In the genomic region with DNA sequence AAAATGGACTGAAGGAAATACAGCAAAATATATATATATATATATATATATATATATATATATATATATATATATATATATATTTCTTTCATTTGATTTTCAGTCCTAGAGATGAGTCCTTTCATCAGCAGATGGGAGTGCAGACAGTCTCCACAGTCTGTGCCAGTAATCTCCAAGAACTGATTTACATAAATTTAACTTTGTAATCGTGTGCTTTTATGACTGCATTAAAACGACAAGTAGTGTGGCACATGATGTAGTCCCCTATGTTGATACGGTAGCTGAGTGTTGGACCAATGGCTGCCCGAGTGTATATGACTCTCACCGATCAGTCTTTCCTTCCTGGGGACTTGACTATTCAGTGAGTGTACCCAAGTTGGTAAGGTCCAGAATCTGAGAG, we compare ENCODE assay signal across 24 mouse cellular contexts.
DNase-seq lines count a peak whose midpoint lies in the region; ATAC-seq lines count a peak whose summit lies in the region.
"Had no signal": no experiment of that assay in that cellular context is flagged by ENCODE, and none has a peak within 500 bp of the region (broad histone marks: within the 10 kb centered on the region; RNA-seq: fewer than 3 reads in every experiment).

No protein-coding gene starts in this region.

- no peaks in the 10 kb centered on the region for H3K27me3 ChIP-seq in forebrain, embryonic 13.5 days
- H3K27me3 ChIP-seq in forebrain, embryonic 11.5 days (ENCODE audit: control insufficient read depth, insufficient read depth, low read length) = no peaks in the 10 kb centered on the region
- H3K27me3 ChIP-seq in heart, embryonic 12.5 days (replicated peaks) = no peaks in the 10 kb centered on the region
- H3K27me3 ChIP-seq in midbrain, embryonic 14.5 days (ENCODE audit: control insufficient read depth, insufficient read depth, low read length) = no peaks in the 10 kb centered on the region
- no peaks in the 10 kb centered on the region for H3K27me3 ChIP-seq in midbrain, embryonic 15.5 days (replicated peaks)
- H3K27me3 ChIP-seq: heart, embryonic 13.5 days had no signal

- H3K4me3 ChIP-seq in forebrain, embryonic 13.5 days = no peak overlapping the region
- H3K4me3 ChIP-seq in forebrain, embryonic 11.5 days (ENCODE audit: low read depth, low read length) = no peak overlapping the region
- H3K4me3 ChIP-seq in heart, embryonic 12.5 days = no peak overlapping the region
- H3K4me3 ChIP-seq in midbrain, embryonic 14.5 days (replicated peaks; ENCODE audit: low read depth, low read length) = no peak overlapping the region
- no peak overlapping the region for H3K4me3 ChIP-seq in midbrain, embryonic 15.5 days
- H3K4me3 ChIP-seq: embryonic facial prominence, embryonic 10.5 days; erythroblast, embryonic 14.5 days; heart, adult 2 months; heart, embryonic 13.5 days; hindbrain, embryonic 12.5 days had no signal

- WGBS in forebrain, embryonic 13.5 days = 79% methylated on average over 5 of the region's 5 CpGs
- WGBS in forebrain, embryonic 11.5 days = 91% methylated on average over 5 of the region's 5 CpGs
- WGBS in heart, embryonic 12.5 days = 89% methylated on average over 5 of the region's 5 CpGs
- 50% methylated on average over 5 of the region's 5 CpGs for WGBS in midbrain, embryonic 14.5 days
- WGBS in midbrain, embryonic 15.5 days = 51% methylated on average over 5 of the region's 5 CpGs

- ATAC-seq in forebrain, embryonic 13.5 days = peak; percentile 63; the same call in 1 of the 2 replicates
- no peak for ATAC-seq in forebrain, embryonic 11.5 days (replicated peaks; ENCODE audit: low FRiP score)
- ATAC-seq in heart, embryonic 12.5 days (ENCODE audit: insufficient number of reproducible peaks, low FRiP score) = no peak
- ATAC-seq in midbrain, embryonic 14.5 days (ENCODE audit: low FRiP score, low TSS enrichment) = no peak
- no peak for ATAC-seq in midbrain, embryonic 15.5 days (replicated peaks)
- ATAC-seq in cerebellum, adult (ENCODE audit: insufficient number of reproducible peaks, low FRiP score, low TSS enrichment) = no peak
- ATAC-seq: CD4-positive, CD25-positive, alpha-beta regulatory T cell, adult 4 months; hindbrain, embryonic 16.5 days; inflammation-experienced regulatory T-cells, adult 6 months; intestine, postnatal 0 days had no signal

- H3K36me3 ChIP-seq in forebrain, embryonic 13.5 days (ENCODE audit: poor library complexity, severe bottlenecking) = no peaks in the 10 kb centered on the region
- H3K36me3 ChIP-seq in forebrain, embryonic 11.5 days (ENCODE audit: control insufficient read depth, insufficient read depth, low read length) = no peaks in the 10 kb centered on the region
- no peaks in the 10 kb centered on the region for H3K36me3 ChIP-seq in heart, embryonic 12.5 days
- no peaks in the 10 kb centered on the region for H3K36me3 ChIP-seq in midbrain, embryonic 14.5 days (ENCODE audit: control insufficient read depth, insufficient read depth, low read length)
- H3K36me3 ChIP-seq in midbrain, embryonic 15.5 days (replicated peaks) = no peaks in the 10 kb centered on the region
- H3K36me3 ChIP-seq: embryonic facial prominence, embryonic 10.5 days; G1E; heart, embryonic 13.5 days; hindbrain, embryonic 12.5 days had no signal

- DNase-seq in forebrain, embryonic 11.5 days (ENCODE audit: low spot score) = no peak
- peak; percentile 23 for DNase-seq in heart, adult 11 months
- DNase-seq in midbrain, embryonic 14.5 days = peak; percentile 36
- DNase-seq: adrenal gland, adult 8-10 months; adrenal gland, postnatal 36 days; B cell, adult 2 months; cerebellum, adult 2 months; cerebellum, postnatal 10 days; gastrocnemius, postnatal 10 days; heart, adult 2 months; heart, postnatal 36 days had no signal

- H3K9me3 ChIP-seq in forebrain, embryonic 13.5 days (replicated peaks) = no peaks in the 10 kb centered on the region
- no peaks in the 10 kb centered on the region for H3K9me3 ChIP-seq in forebrain, embryonic 11.5 days (ENCODE audit: control insufficient read depth, low read length)
- no peaks in the 10 kb centered on the region for H3K9me3 ChIP-seq in heart, embryonic 12.5 days (replicated peaks)
- no peaks in the 10 kb centered on the region for H3K9me3 ChIP-seq in midbrain, embryonic 14.5 days (ENCODE audit: control insufficient read depth, low read length)
- H3K9me3 ChIP-seq in midbrain, embryonic 15.5 days = no peaks in the 10 kb centered on the region
- H3K9me3 ChIP-seq: embryonic facial prominence, embryonic 10.5 days; heart, embryonic 13.5 days; hindbrain, embryonic 12.5 days had no signal

- H3K4me2 ChIP-seq in forebrain, embryonic 13.5 days = no peak overlapping the region
- H3K4me2 ChIP-seq in forebrain, embryonic 11.5 days (ENCODE audit: low read depth, low read length, severe bottlenecking) = no peak overlapping the region
- H3K4me2 ChIP-seq in heart, embryonic 12.5 days = no peak overlapping the region
- no peak overlapping the region for H3K4me2 ChIP-seq in midbrain, embryonic 14.5 days (ENCODE audit: low read length)
- H3K4me2 ChIP-seq in midbrain, embryonic 15.5 days = no peak overlapping the region
- H3K4me2 ChIP-seq: heart, embryonic 13.5 days; hindbrain, embryonic 12.5 days had no signal

- no peak overlapping the region for H3K9ac ChIP-seq in forebrain, embryonic 13.5 days
- H3K9ac ChIP-seq in forebrain, embryonic 11.5 days (ENCODE audit: low read length) = no peak overlapping the region
- H3K9ac ChIP-seq in heart, embryonic 12.5 days = no peak overlapping the region
- H3K9ac ChIP-seq in midbrain, embryonic 14.5 days (replicated peaks; ENCODE audit: low read length) = no peak overlapping the region
- no peak overlapping the region for H3K9ac ChIP-seq in midbrain, embryonic 15.5 days
- H3K9ac ChIP-seq: heart, embryonic 13.5 days; hindbrain, embryonic 12.5 days had no signal

- H3K4me1 ChIP-seq in forebrain, embryonic 13.5 days = no peaks in the 10 kb centered on the region
- H3K4me1 ChIP-seq in forebrain, embryonic 11.5 days (replicated peaks; ENCODE audit: control insufficient read depth, insufficient read depth, low read length) = no peaks in the 10 kb centered on the region
- H3K4me1 ChIP-seq in heart, embryonic 12.5 days (replicated peaks) = no peaks in the 10 kb centered on the region
- no peaks in the 10 kb centered on the region for H3K4me1 ChIP-seq in midbrain, embryonic 14.5 days (ENCODE audit: control insufficient read depth, insufficient read depth, low read length)
- no peaks in the 10 kb centered on the region for H3K4me1 ChIP-seq in midbrain, embryonic 15.5 days
- H3K4me1 ChIP-seq: embryonic facial prominence, embryonic 10.5 days; heart, embryonic 13.5 days; hindbrain, embryonic 12.5 days had no signal

- no peak overlapping the region for H3K27ac ChIP-seq in forebrain, embryonic 13.5 days
- no peak overlapping the region for H3K27ac ChIP-seq in forebrain, embryonic 11.5 days (ENCODE audit: low read depth, low read length)
- H3K27ac ChIP-seq in heart, embryonic 12.5 days (ENCODE audit: poor library complexity, severe bottlenecking) = no peak overlapping the region
- no peak overlapping the region for H3K27ac ChIP-seq in midbrain, embryonic 14.5 days (replicated peaks; ENCODE audit: low read depth, low read length)
- no peak overlapping the region for H3K27ac ChIP-seq in midbrain, embryonic 15.5 days
- H3K27ac ChIP-seq: embryonic facial prominence, embryonic 10.5 days; heart, adult 2 months; heart, embryonic 13.5 days had no signal
